Mouse (Mus musculus) central nervous system, embryonic 14 days (tissue): ENCODE measurements around the gene Nphs2. TPM values are rescaled to one million over a fixed set of nuclear protein-coding genes. Genes with fewer than 3 reads are reported as not detected.

ENCODE experiments used
- polyA plus RNA-seq: library from polyadenylated mRNA; depleted of rRNA; stranded (reverse); fragments of >200 nt; gene quantifications from 2 replicates; pipeline ENCODE4 v1.2.3, GENCODE M21; 2012; rRNA removed

Gene Nphs2
- 0.14 and 0.17 TPM in 2 replicates for polyA plus RNA-seq

DNA sequence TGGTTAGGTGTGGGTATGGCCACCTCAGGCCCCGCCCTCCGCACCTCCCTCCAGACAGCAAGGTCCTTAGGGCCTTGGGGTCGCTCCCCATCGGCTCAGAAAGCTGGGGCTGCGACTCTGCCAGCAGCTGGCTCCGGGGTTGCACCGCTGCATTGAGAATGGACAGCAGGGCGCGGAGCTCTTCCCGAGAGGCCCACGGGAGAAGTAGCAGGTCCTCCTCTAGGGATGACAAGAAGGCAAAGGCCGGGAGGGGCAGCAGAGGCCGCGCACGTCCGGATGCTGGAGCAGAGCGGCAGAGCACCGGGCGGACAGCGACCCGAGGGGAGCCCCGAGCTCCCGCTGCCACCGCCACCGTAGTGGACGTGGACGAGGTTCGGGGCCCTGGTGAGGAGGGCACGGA is at the start of gene Nphs2:
Nphs2 (plus strand) TSS at position 98 of the 400 bp plus-strand sequence.

GRCm38 (mm10) chr1:156302911-156303749 is 7.4 kb upstream of the Nphs2 start, which contains the start of gene Tdrd5:
Tdrd5 (minus strand) TSS chr1:156303664.

GRCm38 (mm10) chr1:156365740-156366139 is 55.2 kb downstream of the Nphs2 start, which contains the start of gene Gm2000:
Gm2000 (plus strand) TSS chr1:156366040.

Other genes with a start within 250 kb of the Nphs2 start
- 2.1 and 2.8 TPM in 2 replicates for gene Fam163a, start 105.7 kb upstream of the Nphs2 start, polyA plus RNA-seq
- 0.77 and 0.94 TPM in 2 replicates for gene Tdrd5, start 7.1 kb upstream of the Nphs2 start, polyA plus RNA-seq
- 36.9 and 41.3 TPM in 2 replicates for gene Gm2000, start 55.3 kb downstream of the Nphs2 start, polyA plus RNA-seq
- gene Axdnd1, start 110.4 kb downstream of the Nphs2 start, polyA plus RNA-seq: 0.34 TPM in 2 replicates
- gene Soat1, start 163.6 kb downstream of the Nphs2 start, polyA plus RNA-seq: 15.0 and 16.3 TPM in 2 replicates
- gene Gm10031, start 213.3 kb downstream of the Nphs2 start, polyA plus RNA-seq: 6.8 and 7.1 TPM in 2 replicates
- 14.4 and 14.7 TPM in 2 replicates for gene Abl2, start 248.1 kb downstream of the Nphs2 start, polyA plus RNA-seq